15 mouse cellular contexts compared by ENCODE assay signal in genomic region chr19:57155121-57155884, GRCm38 (mm10).
DNase-seq lines count a peak whose midpoint lies in the region; ATAC-seq and TF ChIP-seq lines count a peak whose summit lies in the region.
"Had no signal": no experiment of that assay in that cellular context is flagged by ENCODE, and none has a peak within 500 bp of the region (broad histone marks: within the 10 kb centered on the region; RNA-seq: fewer than 3 reads in every experiment).

No protein-coding gene starts in this region.

- no peak for ATAC-seq in cerebellum, adult (ENCODE audit: insufficient number of reproducible peaks, low FRiP score, low TSS enrichment)
- ATAC-seq in heart, embryonic 12.5 days (ENCODE audit: insufficient number of reproducible peaks, low FRiP score) = no peak
- ATAC-seq in lung, postnatal 0 days = peak; percentile 55
- no peak for ATAC-seq in heart, embryonic 16.5 days (replicated peaks; ENCODE audit: extremely low read depth, insufficient read depth, low FRiP score)
- ATAC-seq in forebrain, embryonic 13.5 days = no peak
- ATAC-seq: hindbrain, embryonic 16.5 days; midbrain, embryonic 15.5 days had no signal

- intact Hi-C loops in heart, postnatal 36 days (cut with DNase I) = loop anchor here (10.0 kb wide), 1 partner anchor 489 kb away; no protein-coding TSS in a partner anchor

- no peak for TF ChIP-seq POLR2A in cerebellum, adult 2 months (IDR thresholded peaks at IDR 0.05; ENCODE audit: borderline replicate concordance, insufficient read depth, low read length)

- 19% methylated on average over 14 of the region's 14 CpGs for WGBS in cerebellum, adult 2 months
- 66% methylated on average over 14 of the region's 14 CpGs for WGBS in heart, embryonic 12.5 days
- 72% methylated on average over 14 of the region's 14 CpGs for WGBS in lung, postnatal 0 days
- 68% methylated on average over 14 of the region's 14 CpGs for WGBS in heart, embryonic 16.5 days
- WGBS in forebrain, embryonic 13.5 days = 78% methylated on average over 14 of the region's 14 CpGs

- no peak overlapping the region for H3K4me3 ChIP-seq in cerebellum, adult 2 months (replicated peaks; ENCODE audit: insufficient read depth, low read depth, low read length)
- no peak overlapping the region for H3K4me3 ChIP-seq in heart, embryonic 12.5 days
- H3K4me3 ChIP-seq in lung, postnatal 0 days (ENCODE audit: low read depth, low read length) = no peak overlapping the region
- H3K4me3 ChIP-seq in heart, embryonic 16.5 days (ENCODE audit: low read length) = no peak overlapping the region
- H3K4me3 ChIP-seq in forebrain, embryonic 13.5 days = no peak overlapping the region
- H3K4me3 ChIP-seq: kidney, embryonic 15.5 days; liver, embryonic 13.5 days; midbrain, embryonic 15.5 days; neural tube, embryonic 12.5 days had no signal

- no peak for TF ChIP-seq CTCF in cerebellum, adult 2 months (IDR thresholded peaks at IDR 0.05; ENCODE audit: borderline replicate concordance, insufficient read depth, low read depth, low read length)
- no peak for TF ChIP-seq CTCF in lung, postnatal 0 days (IDR thresholded peaks at IDR 0.05)

- peak overlapping the region; percentile 37; the same call in 1 of the 2 replicates for H3K9ac ChIP-seq in heart, embryonic 12.5 days
- H3K9ac ChIP-seq in lung, postnatal 0 days (replicated peaks; ENCODE audit: low read depth) = no peak overlapping the region
- peak overlapping the region; percentile 10; the same call in 1 of the 2 replicates for H3K9ac ChIP-seq in heart, embryonic 16.5 days (ENCODE audit: low read length)
- no peak overlapping the region for H3K9ac ChIP-seq in forebrain, embryonic 13.5 days
- H3K9ac ChIP-seq: kidney, embryonic 15.5 days; liver, embryonic 13.5 days; midbrain, embryonic 15.5 days; neural tube, embryonic 12.5 days had no signal

- no peak overlapping the region for H3K4me2 ChIP-seq in heart, embryonic 12.5 days
- H3K4me2 ChIP-seq in lung, postnatal 0 days (replicated peaks; ENCODE audit: low read depth, low read length) = no peak overlapping the region
- H3K4me2 ChIP-seq in heart, embryonic 16.5 days (ENCODE audit: low read depth, low read length) = no peak overlapping the region
- H3K4me2 ChIP-seq in forebrain, embryonic 13.5 days = no peak overlapping the region
- H3K4me2 ChIP-seq: kidney, embryonic 15.5 days; liver, embryonic 13.5 days; midbrain, embryonic 15.5 days; neural tube, embryonic 12.5 days had no signal

- H3K9me3 ChIP-seq in heart, embryonic 12.5 days (replicated peaks) = no peaks in the 10 kb centered on the region
- H3K9me3 ChIP-seq in lung, postnatal 0 days (ENCODE audit: low read length) = no peaks in the 10 kb centered on the region
- H3K9me3 ChIP-seq in heart, embryonic 16.5 days (replicated peaks; ENCODE audit: control insufficient read depth, low read length) = no peaks in the 10 kb centered on the region
- no peaks in the 10 kb centered on the region for H3K9me3 ChIP-seq in forebrain, embryonic 13.5 days (replicated peaks)
- H3K9me3 ChIP-seq: kidney, embryonic 15.5 days; liver, embryonic 13.5 days; midbrain, embryonic 15.5 days; neural tube, embryonic 12.5 days had no signal

- TF ChIP-seq EP300 in lung, postnatal 0 days (IDR thresholded peaks at IDR 0.05) = no peak

- peak in 1 of 2 experiments; percentile 77 for DNase-seq in cerebellum, adult 2 months
- DNase-seq in heart, postnatal 36 days = no peak
- DNase-seq in lung, postnatal 0 days (ENCODE audit: low spot score) = no peak
- no peak for DNase-seq in lung, postnatal 4 days
- DNase-seq: gastrocnemius, postnatal 10 days; liver, embryonic 13.5 days had no signal

- peaks cover 15% of the 10 kb centered on the region for H3K36me3 ChIP-seq in heart, embryonic 12.5 days
- 0 out of 2 replicates have a peak, but pooled peaks cover 10% of the 10 kb centered on the region for H3K36me3 ChIP-seq in lung, postnatal 0 days (ENCODE audit: insufficient read depth, low read length)
- H3K36me3 ChIP-seq in heart, embryonic 16.5 days (ENCODE audit: control insufficient read depth, insufficient read depth) = 0 out of 2 replicates have a peak, but pooled peaks cover 3% of the 10 kb centered on the region
- no peaks in the 10 kb centered on the region for H3K36me3 ChIP-seq in forebrain, embryonic 13.5 days (ENCODE audit: poor library complexity, severe bottlenecking)
- H3K36me3 ChIP-seq: kidney, embryonic 15.5 days; liver, embryonic 13.5 days; midbrain, embryonic 15.5 days; neural tube, embryonic 12.5 days had no signal

- H3K4me1 ChIP-seq in cerebellum, adult 2 months (ENCODE audit: control insufficient read depth, insufficient read depth, low read length) = peaks cover 32% of the 10 kb centered on the region
- H3K4me1 ChIP-seq in heart, embryonic 12.5 days (replicated peaks) = peaks cover 55% of the 10 kb centered on the region
- H3K4me1 ChIP-seq in lung, postnatal 0 days (ENCODE audit: insufficient read depth, low read depth, low read length) = no peaks in the 10 kb centered on the region
- H3K4me1 ChIP-seq in heart, embryonic 16.5 days (ENCODE audit: control insufficient read depth, insufficient read depth, low read length) = peaks cover 44% of the 10 kb centered on the region
- H3K4me1 ChIP-seq in forebrain, embryonic 13.5 days = peaks cover 15% of the 10 kb centered on the region
- H3K4me1 ChIP-seq: liver, embryonic 13.5 days; neural tube, embryonic 12.5 days had no signal

- H3K27me3 ChIP-seq in cerebellum, adult 2 months (ENCODE audit: control insufficient read depth, insufficient read depth, low read length) = no peaks in the 10 kb centered on the region
- H3K27me3 ChIP-seq in heart, embryonic 12.5 days (replicated peaks) = no peaks in the 10 kb centered on the region
- no peaks in the 10 kb centered on the region for H3K27me3 ChIP-seq in lung, postnatal 0 days (replicated peaks; ENCODE audit: insufficient read depth, low read length)
- no peaks in the 10 kb centered on the region for H3K27me3 ChIP-seq in heart, embryonic 16.5 days (ENCODE audit: control insufficient read depth, insufficient read depth, low read length)
- H3K27me3 ChIP-seq in forebrain, embryonic 13.5 days = no peaks in the 10 kb centered on the region
- H3K27me3 ChIP-seq: kidney, embryonic 15.5 days; liver, embryonic 13.5 days; midbrain, embryonic 15.5 days; neural tube, embryonic 12.5 days had no signal

- peak overlapping the region; percentile 33; the same call in 1 of the 2 replicates for H3K27ac ChIP-seq in cerebellum, adult 2 months (ENCODE audit: insufficient read depth, low read length)
- H3K27ac ChIP-seq in heart, embryonic 12.5 days (ENCODE audit: poor library complexity, severe bottlenecking) = peak overlapping the region; percentile 72
- H3K27ac ChIP-seq in lung, postnatal 0 days (ENCODE audit: low read length) = no peak overlapping the region
- H3K27ac ChIP-seq in heart, embryonic 16.5 days (ENCODE audit: low read length) = peak overlapping the region; percentile 74
- H3K27ac ChIP-seq in forebrain, embryonic 13.5 days = no peak overlapping the region
- H3K27ac ChIP-seq: kidney, embryonic 15.5 days; liver, embryonic 13.5 days; macrophage; midbrain, embryonic 15.5 days; neural tube, embryonic 12.5 days had no signal

Comparison
In these comparisons a context has a peak if more than half of its experiments do, and no peak if none do; other contexts are left out.
1. H3K27ac ChIP-seq: peak in cerebellum, adult 2 months (single experiment), heart, embryonic 12.5 days (single experiment) and heart, embryonic 16.5 days (single experiment); none in lung, postnatal 0 days (single experiment) and forebrain, embryonic 13.5 days (single experiment).
2. H3K9ac ChIP-seq: peak in heart, embryonic 12.5 days (single experiment) and heart, embryonic 16.5 days (single experiment); none in lung, postnatal 0 days (single experiment) and forebrain, embryonic 13.5 days (single experiment).